9 mouse cellular contexts compared by ENCODE assay signal in the genomic region with DNA sequence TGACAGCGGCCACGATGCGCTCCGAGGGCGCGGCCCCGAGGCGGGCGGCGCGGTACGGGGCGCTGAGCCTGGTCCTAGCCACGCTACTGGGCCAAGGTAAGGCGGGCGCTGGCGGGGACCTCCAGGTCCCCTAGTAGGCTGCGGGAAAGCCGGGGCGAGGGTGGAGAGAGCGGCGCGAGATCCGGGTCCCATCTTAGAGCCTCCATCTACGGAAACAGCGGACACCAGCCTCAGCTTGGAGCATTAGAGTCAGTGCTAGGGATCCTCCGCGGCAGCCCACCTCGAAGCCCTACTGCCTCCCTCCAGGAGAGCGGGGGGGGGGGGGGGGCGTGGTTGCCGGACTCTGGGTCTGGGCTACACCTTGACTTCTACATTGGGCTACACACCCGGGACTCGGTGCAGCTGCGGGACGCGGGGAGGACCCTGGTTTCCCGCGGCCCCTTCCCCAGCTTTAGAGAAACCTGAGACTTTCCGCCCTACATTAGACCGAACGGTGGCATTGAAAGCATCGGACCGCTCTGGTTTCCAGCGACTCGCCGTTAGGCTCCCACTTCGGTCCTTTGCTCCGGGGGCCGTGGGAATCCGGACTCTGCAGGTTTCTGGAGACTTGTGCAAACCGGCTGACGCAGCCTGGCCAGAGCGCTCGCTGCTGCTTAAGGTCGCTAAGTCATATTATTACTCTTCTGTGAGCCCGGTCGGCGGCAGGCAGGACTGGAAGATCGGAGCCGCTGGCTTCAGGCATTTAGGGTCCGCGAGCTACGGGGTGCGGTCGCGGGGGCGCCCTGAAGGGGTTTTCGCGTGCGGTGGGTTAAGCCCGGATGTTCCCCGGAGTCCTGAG. TPM values are rescaled to one million over a fixed set of nuclear protein-coding genes. Genes with fewer than 3 reads are reported as not detected.
A peak's percentile ranks its signal among the peaks of the same experiment; 100 is the strongest.
DNase-seq lines count a peak whose midpoint lies in the region; ATAC-seq and TF ChIP-seq lines count a peak whose summit lies in the region.
"Had no signal": no experiment of that assay in that cellular context is flagged by ENCODE, and none has a peak within 500 bp of the region (broad histone marks: within the 10 kb centered on the region; RNA-seq: fewer than 3 reads in every experiment).

No protein-coding gene starts in this region.

- no peaks in the 10 kb centered on the region for H3K36me3 ChIP-seq in kidney, embryonic 14.5 days (ENCODE audit: control insufficient read depth, insufficient read depth, low read length)
- H3K36me3 ChIP-seq in forebrain, embryonic 12.5 days (replicated peaks), result no peaks in the 10 kb centered on the region
- no peaks in the 10 kb centered on the region for H3K36me3 ChIP-seq in liver, embryonic 11.5 days (ENCODE audit: control insufficient read depth, insufficient read depth, low read length)

- 0 out of 2 replicates have a peak, but pooled peaks have one; percentile 7 for TF ChIP-seq POLR2A in brain, embryonic 14.5 days (IDR thresholded peaks at IDR 0.05; ENCODE audit: borderline replicate concordance, extremely low read depth, insufficient read depth, insufficient read length, poor library complexity, severe bottlenecking)

- no peak overlapping the region for H3K27ac ChIP-seq in kidney, embryonic 14.5 days (ENCODE audit: low read depth, low read length)
- H3K27ac ChIP-seq in forebrain, embryonic 12.5 days, result no peak overlapping the region
- no peak overlapping the region for H3K27ac ChIP-seq in liver, embryonic 11.5 days (ENCODE audit: low read depth, low read length)
- H3K27ac ChIP-seq: macrophage had no signal

- no peaks in the 10 kb centered on the region for H3K9me3 ChIP-seq in kidney, embryonic 14.5 days (ENCODE audit: control insufficient read depth, low read length)
- peaks cover 5% of the 10 kb centered on the region; the same call in 1 of the 2 replicates for H3K9me3 ChIP-seq in forebrain, embryonic 12.5 days
- no peaks in the 10 kb centered on the region for H3K9me3 ChIP-seq in liver, embryonic 11.5 days (ENCODE audit: control insufficient read depth, low read length)

- peaks cover 21% of the 10 kb centered on the region for H3K4me1 ChIP-seq in kidney, embryonic 14.5 days (ENCODE audit: control insufficient read depth, insufficient read depth, low read length)
- H3K4me1 ChIP-seq in forebrain, embryonic 12.5 days, result peaks cover 32% of the 10 kb centered on the region
- no peaks in the 10 kb centered on the region; the same call in 1 of the 2 replicates for H3K4me1 ChIP-seq in liver, embryonic 11.5 days (replicated peaks; ENCODE audit: control insufficient read depth, insufficient read depth, low read length)

- H3K4me3 ChIP-seq in kidney, embryonic 14.5 days (ENCODE audit: low read length), result peak overlapping the region; percentile 62
- peak overlapping the region; percentile 68 for H3K4me3 ChIP-seq in forebrain, embryonic 12.5 days (replicated peaks)
- peak overlapping the region; percentile 54 for H3K4me3 ChIP-seq in liver, embryonic 11.5 days (ENCODE audit: low read depth, low read length)

- peak; percentile 83 for ATAC-seq in kidney, embryonic 14.5 days (ENCODE audit: low FRiP score, low TSS enrichment)
- peak; percentile 76; the same call in 1 of the 2 replicates for ATAC-seq in forebrain, embryonic 12.5 days (ENCODE audit: low FRiP score)
- peak; percentile 66 for ATAC-seq in liver, embryonic 11.5 days (replicated peaks; ENCODE audit: low FRiP score)

- H3K9ac ChIP-seq in kidney, embryonic 14.5 days (ENCODE audit: low read depth, low read length), result peak overlapping the region; percentile 37; the same call in 1 of the 2 replicates
- H3K9ac ChIP-seq in forebrain, embryonic 12.5 days, result peak overlapping the region; percentile 65
- H3K9ac ChIP-seq in liver, embryonic 11.5 days (ENCODE audit: low read depth, low read length), result no peak overlapping the region

- peak overlapping the region; percentile 94 for H3K4me2 ChIP-seq in kidney, embryonic 14.5 days (replicated peaks; ENCODE audit: low read depth, low read length)
- H3K4me2 ChIP-seq in forebrain, embryonic 12.5 days, result peak overlapping the region; percentile 86
- H3K4me2 ChIP-seq in liver, embryonic 11.5 days, result peak overlapping the region; percentile 72

- under 1% methylated on average over 71 of the region's 73 CpGs for WGBS in kidney, embryonic 14.5 days
- WGBS in forebrain, embryonic 12.5 days, result under 1% methylated on average over 70 of the region's 73 CpGs
- WGBS in liver, embryonic 11.5 days, result 2% methylated on average over 62 of the region's 73 CpGs

- no peak for DNase-seq in kidney, postnatal 14 days
- DNase-seq in brain, embryonic 14.5 days (ENCODE audit: low read depth), result peak; percentile 57
- DNase-seq in liver, embryonic 11.5 days (ENCODE audit: low spot score), result peak; percentile 37
- peak; percentile 51 for DNase-seq in retina, postnatal 1 day
- no peak for DNase-seq in gastrocnemius, adult 18-20 months (ENCODE audit: low spot score)
- DNase-seq in layer of hippocampus, adult 9-10 months (ENCODE audit: low spot score), result no peak

- peaks cover 54% of the 10 kb centered on the region for H3K27me3 ChIP-seq in kidney, embryonic 14.5 days (ENCODE audit: control insufficient read depth, insufficient read depth, low read length)
- H3K27me3 ChIP-seq in forebrain, embryonic 12.5 days, result peaks cover 64% of the 10 kb centered on the region
- H3K27me3 ChIP-seq in liver, embryonic 11.5 days (replicated peaks; ENCODE audit: control insufficient read depth, insufficient read depth, low read length), result peaks cover 49% of the 10 kb centered on the region

- TF ChIP-seq CTCF in brain, embryonic 14.5 days (IDR thresholded peaks at IDR 0.05; ENCODE audit: borderline replicate concordance, extremely low read depth, insufficient read depth, insufficient read length), result no peak

RNA-seq across cellular contexts. Expression of gene Tmem132c, which starts 0.5 kb away (rescaled TPM):
- polyA plus RNA-seq in kidney, embryonic 14.5 days (2014; fragmentation: Nextera tagmentation; extraction: Ambion mirVana), result 0.71 and 0.77 TPM in 2 replicates
- 9.5 and 17.2 TPM in 2 replicates for polyA plus RNA-seq in brain, embryonic 14.5 days (2012; rRNA removed)
- polyA plus RNA-seq in forebrain, embryonic 12.5 days (2016; fragmentation: Nextera tagmentation; extraction: Ambion mirVana), result 15.5 and 20.9 TPM in 2 replicates
- 2.8 and 3.1 TPM in 2 replicates for polyA plus RNA-seq in liver, embryonic 11.5 days (2014; fragmentation: Nextera tagmentation; extraction: Ambion mirVana)
- under 1 TPM; 0.28 to 0.41 TPM for total RNA-seq in gastrocnemius, adult 18-20 months (2021)
- polyA plus RNA-seq: macrophage had no signal

Comparison
In these comparisons a context has a peak if more than half of its experiments do, and no peak if none do; other contexts are left out.
1. DNase-seq: peak in brain, embryonic 14.5 days (single experiment), liver, embryonic 11.5 days (single experiment) and retina, postnatal 1 day (single experiment); none in kidney, postnatal 14 days (single experiment), gastrocnemius, adult 18-20 months (single experiment) and layer of hippocampus, adult 9-10 months (single experiment).
2. Peak in every context shown above with its lines, with median percentiles within 50 percentile points of each other: ATAC-seq, H3K4me2 ChIP-seq and H3K4me3 ChIP-seq.